Mouse (Mus musculus): Measurements from ENCODE around the gene Dnajb9. TPM values are rescaled to one million over a fixed set of nuclear protein-coding genes. Genes with fewer than 3 reads are reported as not detected.
"Not testable (repeated sequence)": the region's sequence is repeated elsewhere in the genome, so short reads cannot be mapped to it uniquely, and the experiment has no call there.

Dnajb9 gene
- 10 to 100 TPM; 41.3 to 43.4 TPM for total RNA-seq (2021)
- long read RNA-seq, experiment 1, transcript Dnajb9-201 (3 exons, 2,461 nt), result major isoform, 80 of 84 reads
- long read RNA-seq, experiment 1, partial matches to known transcripts, result 0 of 84 reads
- long read RNA-seq, experiment 1, other reads (novel, unspliced or antisense), result 4 of 84 reads
- long read RNA-seq, experiment 2, transcript Dnajb9-201 (3 exons, 2,461 nt), result major isoform, 63 of 66 reads
- long read RNA-seq, experiment 2, partial matches to known transcripts, result 0 of 66 reads
- long read RNA-seq, experiment 2, other reads (novel, unspliced or antisense), result 3 of 66 reads

GRCm38 (mm10) chr12:44209824-44210752 lies at the start of gene Dnajb9:
Gene Dnajb9 (minus strand): TSS chr12:44210326.
- DNase-seq (ENCODE audit: low spot score in 2 of 2), result peak; percentile 100

GRCm38 (mm10) chr12:44248309-44248977 lies 38.3 kb upstream of the Dnajb9 start:
- no peak for DNase-seq (ENCODE audit: low spot score in 2 of 2)

- no peak for DNase-seq (ENCODE audit: low spot score in 2 of 2)
Observed at GRCm38 (mm10) chr12:44245739-44246138, 35.6 kb upstream of the Dnajb9 start.

GRCm38 (mm10) chr12:44242407-44242806 lies 32.3 kb upstream of the Dnajb9 start:
- no peak for DNase-seq (ENCODE audit: low spot score in 2 of 2)

- DNase-seq (ENCODE audit: low spot score in 2 of 2), result no peak
Observed at GRCm38 (mm10) chr12:44241090-44241489, 31.0 kb upstream of the Dnajb9 start.

GRCm38 (mm10) chr12:44224650-44225049 lies 14.5 kb upstream of the Dnajb9 start:
- no peak for DNase-seq (ENCODE audit: low spot score in 2 of 2)

GRCm38 (mm10) chr12:44223044-44223443 lies 12.9 kb upstream of the Dnajb9 start:
- no peak for DNase-seq (ENCODE audit: low spot score in 2 of 2)

GRCm38 (mm10) chr12:44221651-44222356 lies 11.7 kb upstream of the Dnajb9 start:
- peak; percentile 9 to 19 for DNase-seq (ENCODE audit: low spot score in 2 of 2)

- DNase-seq (ENCODE audit: low spot score in 2 of 2), result not testable (repeated sequence)
Observed at GRCm38 (mm10) chr12:44221070-44221469, 10.9 kb upstream of the Dnajb9 start, which contains the start of gene Pnpla8. Gene Pnpla8 (plus strand): TSS chr12:44221370.

- no peak for DNase-seq (ENCODE audit: low spot score in 2 of 2)
Observed at GRCm38 (mm10) chr12:44211555-44211954, 1.4 kb upstream of the Dnajb9 start.

- DNase-seq (ENCODE audit: low spot score in 2 of 2), result peak in 1 of 2 experiments; percentile 3
Observed at GRCm38 (mm10) chr12:44209141-44209823, 844 bp downstream of the Dnajb9 start.

- DNase-seq (ENCODE audit: low spot score in 2 of 2), result no peak
Observed at GRCm38 (mm10) chr12:44197873-44198525, 12.1 kb downstream of the Dnajb9 start.

GRCm38 (mm10) chr12:44181081-44181982 lies 28.8 kb downstream of the Dnajb9 start:
- peak; percentile 59 to 70 for DNase-seq (ENCODE audit: low spot score in 2 of 2)

GRCm38 (mm10) chr12:44177038-44177355 lies 33.1 kb downstream of the Dnajb9 start:
- no peak for DNase-seq (ENCODE audit: low spot score in 2 of 2)

- no peak for DNase-seq (ENCODE audit: low spot score in 2 of 2)
Observed at GRCm38 (mm10) chr12:44176331-44177037, 33.6 kb downstream of the Dnajb9 start.

GRCm38 (mm10) chr12:44166949-44167348 lies 43.2 kb downstream of the Dnajb9 start:
- peak; percentile 40 to 74 for DNase-seq (ENCODE audit: low spot score in 2 of 2)

- DNase-seq (ENCODE audit: low spot score in 2 of 2), result no peak
Observed at GRCm38 (mm10) chr12:44159349-44159748, 50.8 kb downstream of the Dnajb9 start.

All from left cerebral cortex, adult 18-20 months (tissue).